Mouse (Mus musculus) testis, adult 2 months (tissue): ENCODE measurements around the gene Gse1.

Experiments
- CTCF ChIP-seq: fragments of 200-500 bp; IDR thresholded peaks from 2 replicates; pipeline ENCODE4 v1.5.1; 2012; ENCODE audit warnings: low read depth, mild to moderate bottlenecking, inconsistent platforms, low read length, moderate library complexity; ENCODE audit not compliant: control insufficient read depth, insufficient read depth, insufficient replicate concordance
- POLR2A ChIP-seq: fragments of 200-500 bp; IDR thresholded peaks from 2 replicates; pipeline ENCODE4 v1.6.1; 2012; ENCODE audit warnings: low read depth, mild to moderate bottlenecking, inconsistent platforms, low read length, moderate library complexity; ENCODE audit not compliant: control insufficient read depth

DNA sequence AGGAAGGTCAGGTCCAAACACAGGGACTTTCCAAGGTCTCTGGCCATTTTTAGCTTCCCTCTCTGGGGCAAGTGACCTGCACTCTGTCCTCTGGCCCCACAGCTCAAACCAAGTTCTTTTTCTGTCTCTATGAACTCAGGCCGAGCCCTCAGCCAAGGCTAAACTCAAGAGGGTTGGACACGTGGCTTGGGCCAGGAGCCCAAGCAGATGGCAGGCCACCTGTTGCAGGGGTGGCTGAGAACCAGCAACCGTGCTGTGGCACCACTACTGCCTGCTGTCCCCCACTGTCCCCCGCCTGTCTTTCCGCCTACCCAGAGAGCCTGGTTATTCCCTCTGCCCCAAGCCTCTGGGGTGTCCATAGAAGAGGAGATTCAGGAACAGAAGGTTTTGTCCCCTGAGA lies 14.3 kb upstream of the Gse1 start:
- TF ChIP-seq CTCF, result no peak
- TF ChIP-seq POLR2A, result no peak
